Mouse (Mus musculus): Measurements from ENCODE around the gene Myh8. TPM values are rescaled to one million over a fixed set of nuclear protein-coding genes. Genes with fewer than 3 reads are reported as not detected.

The Myh8 gene
- total RNA-seq (2023) = not detected

GRCm38 (mm10) chr11:67276601-67277174, at the start of gene Myh8:
Gene Myh8, plus strand, starts transcription at chr11:67277124.

GRCm38 (mm10) chr11:67237481-67238079, 39.3 kb upstream of the Myh8 start, which contains the start of gene Myh4:
Gene Myh4, plus strand, starts transcription at chr11:67238029.

DNA sequence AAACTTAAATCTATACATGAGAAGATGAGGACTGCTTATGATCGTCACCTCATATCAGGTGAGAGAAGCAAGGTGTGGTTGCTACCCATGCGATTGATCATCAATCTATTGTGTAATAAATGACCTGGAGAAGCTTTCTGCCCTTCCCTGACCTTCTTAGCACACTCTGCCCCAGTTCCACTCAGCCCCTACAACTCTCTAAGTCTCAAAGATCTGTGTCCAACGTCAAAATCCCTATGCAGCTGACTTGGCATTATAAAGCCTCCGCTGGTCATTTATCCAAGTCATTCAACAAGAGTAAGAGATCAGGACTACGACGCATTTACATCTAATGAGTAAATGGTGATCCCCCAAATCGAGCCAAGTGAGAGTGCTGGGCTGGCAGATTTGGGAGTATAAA, 44.4 kb downstream of the Myh8 start, which contains the start of gene Myh13:
Gene Myh13, plus strand, starts transcription at position 301 of the 400 bp plus-strand sequence.

Other genes with a start within 250 kb of the Myh8 start
- 10 to 100 TPM; 21.9 to 25.4 TPM for gene Adprm, start 224.5 kb upstream of the Myh8 start, total RNA-seq (2023)
- 1 to 10 TPM; 8.2 to 8.8 TPM for gene Sco1, start 224.5 kb upstream of the Myh8 start, total RNA-seq (2023)
- not detected for gene Myh3, start 198.8 kb upstream of the Myh8 start, total RNA-seq (2023)
- gene Myh2, start 106.1 kb upstream of the Myh8 start, total RNA-seq (2023) = not detected
- gene Myh1, start 77.1 kb upstream of the Myh8 start, total RNA-seq (2023) = not detected
- not detected for gene Myh4, start 39.1 kb upstream of the Myh8 start, total RNA-seq (2023)
- under 1 TPM in 1 of 2 experiments, not detected in 1; 0.09 TPM for gene Myh13, start 44.5 kb downstream of the Myh8 start, total RNA-seq (2023)
- gene Gas7, start 178.3 kb downstream of the Myh8 start, total RNA-seq (2023) = 100 to 1,000 TPM; 208 to 229 TPM